Mouse (Mus musculus) intestine, embryonic 16.5 days (tissue): ENCODE results near the gene Pcif1. TPM values are rescaled to one million over a fixed set of nuclear protein-coding genes. Genes with fewer than 3 reads are reported as not detected.

Experiments used
- ATAC-seq: fragments of 200-750 bp; cut with Nextera tagmentation; 2 replicates; pipeline ENCODE4 v1.8.0; 2017; ENCODE audit warnings: moderate TSS enrichment, moderate library complexity
- H3K27ac ChIP-seq: fragments of 300-500 bp; sonication (generic); 2 replicates; pipeline ENCODE4 v1.5.1; 2014; ENCODE audit warnings: mild to moderate bottlenecking, low read length
- H3K27me3 ChIP-seq: fragments of 300-500 bp; sonication (generic); replicated peaks from 2 replicates; pipeline ENCODE4 v1.6.1; 2014; ENCODE audit warnings: low read length, control low read depth, mixed read lengths; ENCODE audit not compliant: control insufficient read depth, insufficient read depth
- H3K36me3 ChIP-seq: fragments of 300-500 bp; sonication (generic); 2 replicates; pipeline ENCODE4 v1.6.1; 2014; ENCODE audit warnings: low read length, control low read depth; ENCODE audit not compliant: control insufficient read depth, insufficient read depth
- H3K4me1 ChIP-seq: fragments of 300-500 bp; sonication (generic); 2 replicates; pipeline ENCODE4 v1.6.1; 2014; ENCODE audit warnings: low read length, control low read depth, mixed read lengths; ENCODE audit not compliant: control insufficient read depth, insufficient read depth
- H3K4me2 ChIP-seq: fragments of 300-500 bp; sonication (generic); 2 replicates; pipeline ENCODE4 v1.6.1; 2014; ENCODE audit warnings: low read depth, low read length, control low read depth
- H3K4me3 ChIP-seq: fragments of 300-500 bp; sonication (generic); 2 replicates; pipeline ENCODE4 v1.5.1; 2014; ENCODE audit warnings: mild to moderate bottlenecking, low read length
- H3K9ac ChIP-seq: fragments of 300-500 bp; sonication (generic); 2 replicates; pipeline ENCODE4 v1.6.1; 2014; ENCODE audit warnings: low read depth, low read length
- H3K9me3 ChIP-seq: fragments of 300-500 bp; sonication (generic); 2 replicates; pipeline ENCODE4 v1.6.1; 2016; ENCODE audit warnings: low read length, control low read depth; ENCODE audit not compliant: control insufficient read depth
- WGBS: fragments of 180-500 bp; shearing (Covaris S2); extraction: QIAGEN DNeasy Blood & Tissue Kit; methylation state at CpG from one replicate; pipeline ENCODE4 v1.1.7; 2014; 5-methylcytosine and 5-hydroxymethylcytosine counted together
- polyA plus RNA-seq: library from polyadenylated mRNA; unstranded; fragments of >200 nt; fragmentation: Nextera tagmentation; extraction: Ambion mirVana; gene quantifications from 2 replicates; pipeline ENCODE4 v1.2.1, GENCODE M21; 2015

Pcif1 gene
- 57.9 and 64.0 TPM in 2 replicates for polyA plus RNA-seq

DNA sequence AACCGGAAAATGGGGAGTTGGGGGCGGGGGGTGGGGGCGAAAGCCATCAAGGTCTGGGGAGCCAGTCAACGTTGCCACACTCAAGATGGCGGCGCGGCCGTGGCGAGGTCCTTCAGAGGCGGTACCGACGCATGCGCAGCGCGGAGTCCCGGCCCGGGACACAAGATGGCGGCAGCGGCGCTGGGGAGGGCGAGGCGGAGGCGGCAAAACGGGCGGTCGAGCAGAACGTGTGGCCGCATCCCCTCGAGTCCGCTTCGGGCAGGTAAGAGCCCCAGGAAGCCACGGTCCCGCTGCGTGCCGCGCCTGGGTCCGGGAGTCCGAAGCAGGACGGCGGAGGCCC, at the start of gene Pcif1:
Gene Pcif1 (plus strand): TSS at position 77 of the 340 bp plus-strand sequence.
- Histone ChIP-seq H3K4me3 (peak within 1 kb of the TSS; percentile 87), H3K4me1 (peaks cover 25% of the 10 kb centered on the region), H3K36me3 (peaks cover 3% of the 10 kb centered on the region; the same call in 1 of the 2 replicates), H3K9ac (peak within 1 kb of the TSS; percentile 100), H3K9me3 (no peaks in the 10 kb centered on the region), H3K4me2 (peak within 1 kb of the TSS; percentile 76), H3K27me3 (no peaks in the 10 kb centered on the region), H3K27ac (peak within 1 kb of the TSS; percentile 100)
- peak; percentile 84 for ATAC-seq
- WGBS = under 1% methylated on average over 40 of the region's 40 CpGs

DNA sequence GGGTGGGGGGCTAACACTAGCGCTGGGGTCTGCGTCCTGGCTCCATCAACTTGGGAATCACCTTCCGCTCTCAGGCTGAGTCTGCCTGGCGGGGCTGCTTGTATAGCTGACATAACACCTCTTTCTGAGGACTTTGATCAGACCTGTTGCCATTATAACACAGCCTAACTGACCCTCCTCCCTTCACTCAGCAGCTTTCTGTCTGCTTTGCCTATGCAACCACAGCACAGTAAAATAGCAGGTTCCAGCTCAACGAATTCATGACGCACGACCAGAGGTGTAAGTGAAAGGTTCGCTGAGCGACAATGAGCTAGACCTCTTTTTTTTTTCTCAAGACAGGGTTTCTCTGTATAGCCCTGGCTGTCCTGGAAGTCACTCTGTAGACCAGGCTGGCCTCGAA, 48.1 kb upstream of the Pcif1 start:
- H3K36me3 ChIP-seq = peaks cover 6% of the 10 kb centered on the region

DNA sequence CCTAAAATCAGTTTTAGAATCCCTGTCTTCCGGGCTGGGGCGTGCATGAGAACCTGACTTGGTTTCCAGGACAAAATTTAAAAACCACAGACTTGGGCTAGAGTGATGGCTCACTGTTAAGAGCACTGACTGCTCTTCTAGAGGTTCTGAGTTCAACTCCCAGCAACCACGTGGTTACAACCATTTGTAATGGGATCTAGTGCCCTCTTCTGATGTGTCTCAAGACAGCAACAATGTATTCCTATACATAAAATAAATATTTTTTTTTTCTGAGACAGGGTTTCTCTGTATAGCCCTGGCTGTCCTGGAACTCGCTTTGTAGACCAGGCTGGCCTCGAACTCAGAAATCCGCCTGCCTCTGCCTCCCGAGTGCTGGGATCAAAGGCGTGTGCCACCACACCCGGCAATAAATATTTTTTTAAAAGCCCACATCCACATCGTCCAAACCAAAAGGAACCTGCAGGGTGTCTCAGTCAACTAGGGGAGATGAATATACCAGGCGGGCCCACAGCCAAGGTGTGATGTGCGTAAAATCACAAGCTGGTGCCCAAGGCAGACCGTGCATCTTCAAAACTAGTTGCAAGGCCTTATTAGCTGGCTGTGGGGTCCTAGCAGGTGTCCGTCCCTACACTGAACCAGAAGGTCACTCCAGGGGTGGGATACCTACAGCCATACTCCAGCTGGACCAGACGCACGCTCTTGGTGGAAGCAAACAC, 46.9 kb upstream of the Pcif1 start:
- no peaks in the 10 kb centered on the region for H3K27me3 ChIP-seq
- peak overlapping the region; percentile 99 for H3K4me2 ChIP-seq
- ATAC-seq = no peak
- H3K27ac ChIP-seq = peak overlapping the region; percentile 95
- peak overlapping the region; percentile 87 for H3K9ac ChIP-seq
- H3K4me1 ChIP-seq = peaks cover 15% of the 10 kb centered on the region
- no peaks in the 10 kb centered on the region for H3K9me3 ChIP-seq
- 61% methylated on average over 16 of the region's 16 CpGs for WGBS
- H3K4me3 ChIP-seq = peak overlapping the region; percentile 77
- peaks cover 8% of the 10 kb centered on the region for H3K36me3 ChIP-seq

More for the DNA sequence above, 48.1 kb upstream of the Pcif1 start:
- Histone ChIP-seq H3K4me3 (no peak overlapping the region), H3K4me1 (peaks cover 15% of the 10 kb centered on the region), H3K4me2 (no peak overlapping the region), H3K27me3 (no peaks in the 10 kb centered on the region), H3K27ac (no peak overlapping the region), H3K9me3 (no peaks in the 10 kb centered on the region), H3K9ac (no peak overlapping the region)
- 90% methylated on average over 10 of the region's 10 CpGs for WGBS
- no peak for ATAC-seq

DNA sequence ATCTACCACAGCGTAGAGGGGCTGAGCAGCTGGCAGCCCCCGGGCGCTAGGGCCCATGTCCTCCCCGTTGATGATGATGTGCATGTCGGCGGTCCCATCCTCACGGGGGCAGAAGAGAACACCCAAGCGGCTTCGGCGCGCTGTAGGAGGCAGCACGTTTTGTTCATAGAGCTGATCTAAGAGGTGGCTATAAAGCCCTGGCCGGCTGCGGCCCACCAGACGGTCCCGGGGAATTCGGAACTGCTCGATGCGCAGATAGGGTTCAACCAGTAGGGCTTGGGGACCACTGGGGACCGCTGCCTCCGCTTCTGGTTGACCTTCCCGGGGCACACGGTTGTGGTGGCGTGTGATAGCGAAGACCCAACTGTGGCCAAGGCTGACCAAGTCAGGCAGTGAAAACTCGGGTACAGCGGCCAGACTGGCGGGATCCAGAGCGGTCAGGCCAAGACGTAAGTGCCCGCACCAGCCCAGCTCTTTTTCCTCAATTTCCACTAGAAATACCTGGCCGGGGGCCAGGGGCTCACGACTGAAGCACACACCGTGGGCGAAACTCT, 46.3 kb upstream of the Pcif1 start, which contains the start of gene Ctsa:
Gene Ctsa (plus strand): TSS at position 126 of the 554 bp plus-strand sequence.
- H3K4me2 ChIP-seq = peak within 1 kb of the TSS; percentile 99
- WGBS = under 1% methylated on average over 35 of the region's 35 CpGs
- H3K4me1 ChIP-seq = peaks cover 15% of the 10 kb centered on the region
- no peaks in the 10 kb centered on the region for H3K9me3 ChIP-seq
- peak within 1 kb of the TSS; percentile 95 for H3K27ac ChIP-seq
- peak within 1 kb of the TSS; percentile 77 for H3K4me3 ChIP-seq
- H3K36me3 ChIP-seq = peaks cover 11% of the 10 kb centered on the region
- no peaks in the 10 kb centered on the region for H3K27me3 ChIP-seq
- H3K9ac ChIP-seq = peak within 1 kb of the TSS; percentile 87
- peak; percentile 77 for ATAC-seq

DNA sequence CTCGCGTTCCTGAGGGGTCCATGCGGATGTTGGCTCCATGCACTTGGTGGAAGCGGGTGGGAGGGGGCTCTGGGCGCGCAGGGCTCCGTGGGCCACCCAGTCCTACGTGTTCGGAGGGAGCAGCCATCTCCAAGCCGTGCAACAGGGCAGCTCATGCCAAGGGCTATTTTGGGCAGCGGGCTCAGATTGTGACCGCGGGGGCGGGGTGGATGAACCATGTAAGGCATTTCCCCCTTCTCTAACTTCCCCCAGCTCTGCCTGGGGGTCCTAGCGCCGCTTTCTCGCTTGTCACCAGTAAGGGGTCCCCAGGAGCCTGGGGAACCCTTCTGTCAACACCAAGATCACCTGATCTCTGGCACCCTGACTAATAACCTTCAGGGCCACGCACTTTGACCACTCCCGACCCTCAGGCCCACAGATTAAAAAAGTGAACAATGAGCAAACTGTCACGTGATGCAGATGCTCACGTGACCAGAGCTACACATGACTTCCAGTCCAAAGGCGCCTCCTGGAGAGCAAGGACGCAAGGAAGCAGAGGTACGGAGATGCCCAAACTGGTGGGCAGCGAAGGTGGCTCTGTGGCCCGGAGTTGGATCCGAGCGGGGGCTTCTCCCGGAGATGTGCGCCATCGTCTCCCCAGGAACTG, 45.7 kb upstream of the Pcif1 start, which contains the start of gene Neurl2:
Gene Neurl2 (minus strand): TSS at position 143 of the 646 bp plus-strand sequence.
- Histone ChIP-seq H3K27me3 (no peaks in the 10 kb centered on the region), H3K4me1 (peaks cover 15% of the 10 kb centered on the region)

DNA sequence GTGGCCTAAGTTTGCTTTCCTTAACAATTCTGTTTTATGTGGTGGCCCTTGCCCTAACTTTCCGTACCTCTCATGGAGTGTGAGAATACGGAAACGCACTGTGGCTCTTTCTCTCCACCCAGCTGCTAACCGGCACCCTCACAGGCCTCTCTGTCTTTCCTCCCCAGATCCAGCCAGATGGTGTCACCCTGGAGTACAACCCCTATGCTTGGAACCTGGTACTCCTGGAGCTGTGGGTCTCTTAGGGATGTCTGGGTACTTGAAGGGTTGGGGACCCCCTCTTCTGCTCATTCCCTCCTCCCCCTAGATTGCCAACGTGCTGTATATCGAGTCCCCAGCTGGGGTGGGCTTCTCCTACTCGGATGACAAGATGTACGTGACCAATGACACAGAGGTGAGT, 44.6 kb upstream of the Pcif1 start:
- ATAC-seq = peak; percentile 24
- Histone ChIP-seq H3K36me3 (peaks cover 20% of the 10 kb centered on the region), H3K27ac (peak overlapping the region; percentile 95; the same call in 1 of the 2 replicates), H3K4me3 (peak overlapping the region; percentile 77), H3K9ac (peak overlapping the region; percentile 87), H3K4me1 (peaks cover 15% of the 10 kb centered on the region), H3K27me3 (no peaks in the 10 kb centered on the region), H3K9me3 (no peaks in the 10 kb centered on the region), H3K4me2 (peak overlapping the region; percentile 99)
- WGBS = 34% methylated on average over 8 of the region's 8 CpGs

More for the DNA sequence above, 45.7 kb upstream of the Pcif1 start, which contains the start of gene Neurl2:
- peak; percentile 64 for ATAC-seq
- Histone ChIP-seq H3K9me3 (no peaks in the 10 kb centered on the region), H3K27ac (peak within 1 kb of the TSS; percentile 95), H3K4me2 (peak within 1 kb of the TSS; percentile 99), H3K36me3 (peaks cover 15% of the 10 kb centered on the region), H3K4me3 (peak within 1 kb of the TSS; percentile 77), H3K9ac (peak within 1 kb of the TSS; percentile 87)
- WGBS = under 1% methylated on average over 31 of the region's 31 CpGs

DNA sequence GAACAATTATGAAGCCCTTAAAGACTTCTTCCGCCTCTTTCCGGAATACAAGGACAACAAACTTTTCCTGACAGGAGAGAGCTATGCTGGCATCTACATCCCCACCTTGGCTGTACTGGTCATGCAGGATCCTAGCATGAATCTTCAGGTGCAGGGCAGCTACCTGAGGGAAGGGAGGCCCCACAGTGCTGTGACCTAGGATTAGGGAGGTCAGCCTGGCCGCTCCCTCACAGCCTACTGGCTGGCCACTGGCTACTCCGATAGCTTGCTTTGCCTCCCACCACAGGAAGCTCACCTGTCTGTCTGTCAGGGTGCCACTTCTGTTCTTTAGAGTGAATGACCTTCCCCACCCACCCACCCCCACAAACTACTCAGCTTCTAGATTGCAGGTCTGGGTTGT, 43.9 kb upstream of the Pcif1 start:
- H3K27ac ChIP-seq = 0 out of 2 replicates have a peak overlapping the region, but pooled peaks have one; percentile 1
- H3K4me3 ChIP-seq = peak overlapping the region; percentile 77
- peaks cover 15% of the 10 kb centered on the region for H3K4me1 ChIP-seq
- peak overlapping the region; percentile 99 for H3K4me2 ChIP-seq
- no peaks in the 10 kb centered on the region for H3K27me3 ChIP-seq
- no peak for ATAC-seq
- H3K9me3 ChIP-seq = no peaks in the 10 kb centered on the region
- H3K36me3 ChIP-seq = peaks cover 23% of the 10 kb centered on the region
- H3K9ac ChIP-seq = peak overlapping the region; percentile 87
- WGBS = 94% methylated on average over 4 of the region's 4 CpGs

DNA sequence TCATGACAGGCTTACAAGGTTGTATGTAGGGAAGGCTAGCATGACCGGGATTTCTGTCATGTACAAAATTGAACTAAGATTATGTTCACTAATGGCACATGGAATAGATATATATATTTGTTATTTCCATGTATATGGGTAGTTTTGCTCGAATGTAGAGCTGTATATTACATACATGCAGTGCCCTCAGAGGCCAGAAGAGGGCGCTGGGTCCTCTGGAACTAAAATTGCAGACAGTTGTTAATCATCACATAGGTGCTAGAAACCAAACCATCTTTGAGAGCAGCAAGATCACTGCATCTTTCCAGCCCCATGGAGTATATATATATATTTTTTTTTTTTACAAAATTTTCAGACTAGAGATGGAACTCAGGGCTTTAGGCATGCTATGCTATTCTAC, 33.3 kb upstream of the Pcif1 start:
- no peak overlapping the region for H3K9ac ChIP-seq
- 52% methylated on average over 3 of the region's 3 CpGs for WGBS
- no peak overlapping the region for H3K4me2 ChIP-seq
- H3K4me3 ChIP-seq = no peak overlapping the region
- no peaks in the 10 kb centered on the region for H3K36me3 ChIP-seq
- no peak for ATAC-seq
- no peak overlapping the region for H3K27ac ChIP-seq
- H3K9me3 ChIP-seq = no peaks in the 10 kb centered on the region
- H3K27me3 ChIP-seq = no peaks in the 10 kb centered on the region
- H3K4me1 ChIP-seq = no peaks in the 10 kb centered on the region

DNA sequence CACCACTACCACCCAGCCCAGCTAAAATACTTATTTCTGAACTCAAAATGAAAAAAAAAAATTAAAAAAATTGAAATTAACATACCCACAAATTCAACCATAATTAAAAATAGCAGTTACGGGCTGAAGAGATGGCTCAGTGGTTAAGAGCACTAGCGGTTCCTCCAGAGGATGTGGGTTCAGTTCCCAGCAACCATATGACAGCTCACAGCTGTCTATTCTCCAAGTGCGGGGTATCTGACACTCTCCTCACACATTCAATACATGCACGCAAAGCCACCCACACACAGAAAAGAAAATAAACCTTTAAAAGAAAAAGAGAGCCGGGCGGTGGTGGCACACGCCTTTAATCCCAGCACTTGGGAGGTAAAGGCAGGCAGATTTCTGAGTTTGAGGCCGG, 29.0 kb upstream of the Pcif1 start:
- Histone ChIP-seq H3K4me2 (no peak overlapping the region), H3K4me3 (no peak overlapping the region), H3K27me3 (0 out of 2 replicates have a peak, but pooled peaks cover 2% of the 10 kb centered on the region), H3K27ac (no peak overlapping the region), H3K4me1 (0 out of 2 replicates have a peak, but pooled peaks cover 2% of the 10 kb centered on the region), H3K36me3 (no peaks in the 10 kb centered on the region), H3K9me3 (no peaks in the 10 kb centered on the region), H3K9ac (no peak overlapping the region)
- WGBS = 85% methylated on average over 8 of the region's 8 CpGs
- ATAC-seq = no peak
